ENCODE assay signal across 11 mouse cellular contexts in genomic region chr10:81441019-81441418, GRCm38 (mm10). TPM values are rescaled to one million over a fixed set of nuclear protein-coding genes. Genes with fewer than 3 reads are reported as not detected.
DNase-seq lines count a peak whose midpoint lies in the region; ATAC-seq and TF ChIP-seq lines count a peak whose summit lies in the region.
"Had no signal": no experiment of that assay in that cellular context is flagged by ENCODE, and none has a peak within 500 bp of the region (broad histone marks: within the 10 kb centered on the region; RNA-seq: fewer than 3 reads in every experiment).

No protein-coding gene starts in this region.

- no peaks in the 10 kb centered on the region; the same call in 1 of the 2 replicates for H3K27me3 ChIP-seq in liver, postnatal 0 days (ENCODE audit: insufficient read depth, low read length)
- H3K27me3 ChIP-seq in liver, embryonic 12.5 days (replicated peaks): peaks cover 18% of the 10 kb centered on the region; the same call in 1 of the 2 replicates
- peaks cover 16% of the 10 kb centered on the region for H3K27me3 ChIP-seq in E14TG2a.4 (ENCODE audit: insufficient read depth, low read length)

- no peak overlapping the region for H3K4me2 ChIP-seq in liver, postnatal 0 days (ENCODE audit: low read depth, low read length)
- H3K4me2 ChIP-seq in liver, embryonic 12.5 days: no peak overlapping the region
- H3K4me2 ChIP-seq: hindbrain, embryonic 15.5 days; limb, embryonic 15.5 days had no signal

- no peaks in the 10 kb centered on the region for H3K4me1 ChIP-seq in liver, postnatal 0 days (ENCODE audit: insufficient read depth)
- H3K4me1 ChIP-seq in liver, embryonic 12.5 days: no peaks in the 10 kb centered on the region
- H3K4me1 ChIP-seq in E14TG2a.4 (replicated peaks; ENCODE audit: low read depth, low read length): no peaks in the 10 kb centered on the region
- H3K4me1 ChIP-seq: hindbrain, embryonic 15.5 days; limb, embryonic 15.5 days had no signal

- no peaks in the 10 kb centered on the region for H3K9me3 ChIP-seq in liver, postnatal 0 days (ENCODE audit: low read length)
- no peaks in the 10 kb centered on the region for H3K9me3 ChIP-seq in liver, embryonic 12.5 days (replicated peaks)
- no peaks in the 10 kb centered on the region for H3K9me3 ChIP-seq in E14TG2a.4 (ENCODE audit: low read length)
- H3K9me3 ChIP-seq: hindbrain, embryonic 15.5 days; limb, embryonic 15.5 days had no signal

- no peak for TF ChIP-seq EP300 in liver, postnatal 0 days (IDR thresholded peaks at IDR 0.05; ENCODE audit: low read depth)

- no peaks in the 10 kb centered on the region for H3K36me3 ChIP-seq in liver, postnatal 0 days (replicated peaks; ENCODE audit: insufficient read depth, low read length)
- H3K36me3 ChIP-seq in liver, embryonic 12.5 days: no peaks in the 10 kb centered on the region
- no peaks in the 10 kb centered on the region for H3K36me3 ChIP-seq in E14TG2a.4 (ENCODE audit: insufficient read depth, low read length)
- H3K36me3 ChIP-seq: hindbrain, embryonic 15.5 days; limb, embryonic 15.5 days had no signal

- no peak overlapping the region for H3K27ac ChIP-seq in liver, postnatal 0 days (ENCODE audit: low read depth)
- H3K27ac ChIP-seq in liver, embryonic 12.5 days: no peak overlapping the region
- H3K27ac ChIP-seq: hindbrain, embryonic 15.5 days; limb, embryonic 15.5 days had no signal

- peak; percentile 54 for DNase-seq in cerebellum, adult 9-10 months
- no peak for DNase-seq in cerebellum, postnatal 25 days
- DNase-seq in liver, postnatal 0 days: no peak
- no peak for DNase-seq in left cerebral cortex, postnatal 10 days (ENCODE audit: extremely low spot score in 1 of 2, low spot score in 2 of 2)
- DNase-seq in gastrocnemius, postnatal 10 days: no peak
- DNase-seq: B cell, adult 2 months had no signal

- TF ChIP-seq CTCF in liver, postnatal 0 days (IDR thresholded peaks at IDR 0.05; ENCODE audit: low read depth): peak; percentile 58
- peak; percentile 30 for TF ChIP-seq CTCF in E14TG2a.4 (conservative IDR thresholded peaks at IDR 0.05; ENCODE audit: low read length)

- ATAC-seq in liver, postnatal 0 days: no peak
- ATAC-seq in liver, embryonic 12.5 days: no peak
- ATAC-seq in megakaryocyte progenitor cell, adult 5-6 weeks (replicated peaks; ENCODE audit: poor library complexity): peak; percentile 87

- H3K4me3 ChIP-seq in liver, postnatal 0 days (ENCODE audit: low read depth, low read length): no peak overlapping the region
- H3K4me3 ChIP-seq in liver, embryonic 12.5 days: no peak overlapping the region
- no peak overlapping the region for H3K4me3 ChIP-seq in E14TG2a.4 (replicated peaks; ENCODE audit: low read length)
- H3K4me3 ChIP-seq: hindbrain, embryonic 15.5 days; limb, embryonic 15.5 days had no signal

- H3K9ac ChIP-seq in liver, postnatal 0 days (replicated peaks): no peak overlapping the region
- no peak overlapping the region for H3K9ac ChIP-seq in liver, embryonic 12.5 days
- H3K9ac ChIP-seq: hindbrain, embryonic 15.5 days; limb, embryonic 15.5 days had no signal

- intact Hi-C loops in left cerebral cortex, postnatal 10 days (cut with DNase I): no loop called here

RNA-seq across cellular contexts. Expression of gene Nfic, which starts 14.4 kb away (rescaled TPM):
- 19.6 and 21.1 TPM in 2 replicates for polyA plus RNA-seq in liver, postnatal 0 days (2015; fragmentation: Nextera tagmentation; extraction: Ambion mirVana)
- polyA plus RNA-seq in liver, embryonic 12.5 days (2016; fragmentation: Nextera tagmentation; extraction: Ambion mirVana): 10.1 and 10.2 TPM in 2 replicates
- 35.5 and 36.8 TPM in 2 replicates for total RNA-seq in megakaryocyte progenitor cell, adult 5-6 weeks (2015)
- total RNA-seq in megakaryocyte progenitor cell, adult 5-6 weeks (2017): 4.0 and 5.0 TPM in 2 replicates
- 10 to 100 TPM; 40.7 to 44.6 TPM for total RNA-seq in left cerebral cortex, postnatal 10 days (2021)
- 100 to 1,000 TPM; 329 to 332 TPM for total RNA-seq in gastrocnemius, postnatal 10 days (2021)

RNA-seq across cellular contexts. Expression of gene Celf5, which starts 41.5 kb away (rescaled TPM):
- polyA plus RNA-seq in liver, postnatal 0 days (2015; fragmentation: Nextera tagmentation; extraction: Ambion mirVana): not detected in 2 replicates
- 0.05 and 0.06 TPM in 2 replicates for polyA plus RNA-seq in liver, embryonic 12.5 days (2016; fragmentation: Nextera tagmentation; extraction: Ambion mirVana)
- total RNA-seq in megakaryocyte progenitor cell, adult 5-6 weeks (2015): 0.10 TPM in 1 of 2 replicates, not detected in the other
- total RNA-seq in megakaryocyte progenitor cell, adult 5-6 weeks (2017): not detected in 2 replicates
- total RNA-seq in left cerebral cortex, postnatal 10 days (2021): 100 to 1,000 TPM; 287 to 297 TPM
- total RNA-seq in gastrocnemius, postnatal 10 days (2021): under 1 TPM; 0.38 to 0.99 TPM

RNA-seq across cellular contexts. Expression of gene Smim24, which starts 48.2 kb away (rescaled TPM):
- polyA plus RNA-seq in liver, postnatal 0 days (2015; fragmentation: Nextera tagmentation; extraction: Ambion mirVana): 1.7 and 2.0 TPM in 2 replicates
- 1.8 TPM in 2 replicates for polyA plus RNA-seq in liver, embryonic 12.5 days (2016; fragmentation: Nextera tagmentation; extraction: Ambion mirVana)
- 31.0 and 31.4 TPM in 2 replicates for total RNA-seq in megakaryocyte progenitor cell, adult 5-6 weeks (2015)
- total RNA-seq in megakaryocyte progenitor cell, adult 5-6 weeks (2017): 7.5 and 17.1 TPM in 2 replicates
- 1 to 10 TPM; 2.0 to 2.2 TPM for total RNA-seq in left cerebral cortex, postnatal 10 days (2021)
- total RNA-seq in gastrocnemius, postnatal 10 days (2021): under 1 TPM in 1 of 2 experiments, not detected in 1; 0.65 TPM

RNA-seq across cellular contexts. Expression of gene Gm48552, which starts 52.2 kb away (rescaled TPM):
- polyA plus RNA-seq in liver, postnatal 0 days (2015; fragmentation: Nextera tagmentation; extraction: Ambion mirVana): not detected in 2 replicates
- 0.71 and 0.98 TPM in 2 replicates for polyA plus RNA-seq in liver, embryonic 12.5 days (2016; fragmentation: Nextera tagmentation; extraction: Ambion mirVana)
- total RNA-seq in megakaryocyte progenitor cell, adult 5-6 weeks (2015): not detected in 2 replicates
- total RNA-seq in megakaryocyte progenitor cell, adult 5-6 weeks (2017): 0.46 TPM in 1 of 2 replicates, not detected in the other
- total RNA-seq in left cerebral cortex, postnatal 10 days (2021): 1 to 10 TPM; 2.5 to 3.5 TPM
- total RNA-seq in gastrocnemius, postnatal 10 days (2021): 1 to 10 TPM in 1 of 2 experiments, under 1 TPM in 1; 0.33 to 2.0 TPM

RNA-seq across cellular contexts. Expression of gene Ncln, which starts 55.2 kb away (rescaled TPM):
- polyA plus RNA-seq in liver, postnatal 0 days (2015; fragmentation: Nextera tagmentation; extraction: Ambion mirVana): 29.2 and 30.6 TPM in 2 replicates
- 59.9 and 62.7 TPM in 2 replicates for polyA plus RNA-seq in liver, embryonic 12.5 days (2016; fragmentation: Nextera tagmentation; extraction: Ambion mirVana)
- 81.2 and 99.2 TPM in 2 replicates for total RNA-seq in megakaryocyte progenitor cell, adult 5-6 weeks (2015)
- 85.6 and 101 TPM in 2 replicates for total RNA-seq in megakaryocyte progenitor cell, adult 5-6 weeks (2017)
- 100 to 1,000 TPM in 1 of 2 experiments, 10 to 100 TPM in 1; 94.8 to 102 TPM for total RNA-seq in left cerebral cortex, postnatal 10 days (2021)
- 10 to 100 TPM; 45.9 to 48.2 TPM for total RNA-seq in gastrocnemius, postnatal 10 days (2021)

Comparison
In these comparisons a context has a peak if more than half of its experiments do, and no peak if none do; other contexts are left out.
1. RNA of gene Nfic, which starts 14.4 kb away (total RNA-seq): 329 to 332 TPM in gastrocnemius, postnatal 10 days; 40.7 to 44.6 TPM in left cerebral cortex, postnatal 10 days and 4.0 to 36.8 TPM in megakaryocyte progenitor cell, adult 5-6 weeks; every median in the first group is over 4 times any median in the second.
2. RNA of gene Celf5, which starts 41.5 kb away (total RNA-seq): 287 to 297 TPM in left cerebral cortex, postnatal 10 days; 0.38 to 0.99 TPM in gastrocnemius, postnatal 10 days and 0.10 TPM in megakaryocyte progenitor cell, adult 5-6 weeks; every median in the first group is over 100 times any median in the second.